Mouse (Mus musculus): ENCODE results near the gene Trim66. TPM values are rescaled to one million over a fixed set of nuclear protein-coding genes. Genes with fewer than 3 reads are reported as not detected.

Gene Trim66
- polyA plus RNA-seq (2016; fragmentation: Nextera tagmentation; extraction: Ambion mirVana): 0.04 TPM in 2 replicates

DNA sequence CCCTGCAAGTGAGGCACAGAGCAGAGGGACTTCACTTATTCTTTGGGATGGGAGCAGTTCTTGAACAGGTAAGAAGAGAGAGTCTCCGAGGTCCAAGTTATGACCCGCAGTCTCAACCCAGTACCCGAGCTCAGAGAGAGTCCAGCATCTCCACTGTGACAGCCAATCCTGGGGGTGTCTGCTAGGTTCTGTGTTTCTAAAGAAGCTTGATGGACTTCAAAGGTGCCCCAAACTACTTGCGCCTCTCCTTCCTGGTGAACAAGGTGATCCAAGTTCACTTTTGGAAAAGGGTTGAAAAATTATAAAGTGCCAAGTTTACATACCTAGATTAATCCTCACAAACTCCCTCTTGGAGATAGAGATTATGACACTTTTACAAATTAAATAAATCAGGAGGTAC is at the start of gene Trim66:
Gene Trim66, minus strand, starts transcription at position 101 of the 400 bp plus-strand sequence.
- peak within 1 kb of the TSS; percentile 32; the same call in 1 of the 2 replicates for H3K9ac ChIP-seq (replicated peaks)

DNA sequence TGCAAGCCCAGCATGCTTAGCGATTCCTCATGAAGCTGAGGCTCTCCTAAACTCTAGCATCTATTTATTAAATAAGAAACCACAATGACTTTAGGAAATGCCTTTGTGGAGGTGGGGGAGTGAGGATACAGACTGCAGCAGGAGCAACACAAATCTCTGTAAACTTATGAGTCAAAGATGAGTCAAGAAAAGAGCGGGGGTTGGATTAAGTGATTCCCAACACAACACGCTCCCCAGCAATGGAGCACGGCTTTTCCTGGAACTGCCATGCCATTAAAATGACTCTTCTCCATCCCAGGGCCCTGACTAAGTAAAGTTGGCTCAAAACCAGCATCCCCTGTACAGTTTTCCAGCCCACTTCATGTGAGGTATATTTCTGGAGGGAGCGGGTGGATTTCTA is 38.8 kb upstream of the Trim66 start:
- Histone ChIP-seq H3K36me3 (peaks cover 90% of the 10 kb centered on the region), H3K4me2 (no peak overlapping the region), H3K27ac (no peak overlapping the region)

More for the DNA sequence above, at the start of gene Trim66:
- H3K9me3 ChIP-seq: no peaks in the 10 kb centered on the region
- no peaks in the 10 kb centered on the region; the same call in 1 of the 2 replicates for H3K27me3 ChIP-seq
- H3K36me3 ChIP-seq: no peaks in the 10 kb centered on the region
- no peak for ATAC-seq (ENCODE audit: insufficient number of reproducible peaks, insufficient read depth, low FRiP score, low TSS enrichment, low read depth)
- H3K4me2 ChIP-seq: peak within 1 kb of the TSS; percentile 18
- H3K4me3 ChIP-seq (replicated peaks): no peak within 1 kb of the TSS
- H3K27ac ChIP-seq: no peak within 1 kb of the TSS
- H3K4me1 ChIP-seq (replicated peaks): peaks cover 10% of the 10 kb centered on the region
- WGBS: 87% methylated on average over 4 of the region's 4 CpGs

DNA sequence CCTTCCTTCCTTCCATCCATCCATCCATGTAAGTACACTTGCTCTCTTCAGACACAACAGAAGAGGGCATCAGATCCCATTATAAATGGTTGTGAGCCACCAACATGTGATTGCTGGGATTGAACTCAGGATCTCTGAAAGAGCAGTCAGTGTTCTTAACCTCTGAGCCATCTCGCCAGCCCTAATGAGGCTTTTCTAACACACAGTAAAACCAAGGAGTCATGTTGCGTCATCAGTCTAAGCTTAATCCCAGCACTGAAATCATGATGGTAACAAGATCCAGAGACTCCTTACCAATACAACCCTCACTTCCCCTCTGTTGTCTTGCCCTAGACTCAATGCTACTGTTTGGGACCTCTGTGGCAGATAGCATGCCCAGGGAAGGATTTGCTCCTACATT is 38.3 kb upstream of the Trim66 start:
- H3K4me1 ChIP-seq (replicated peaks): no peaks in the 10 kb centered on the region
- H3K9me3 ChIP-seq: no peaks in the 10 kb centered on the region
- H3K36me3 ChIP-seq: peaks cover 89% of the 10 kb centered on the region
- no peak overlapping the region for H3K27ac ChIP-seq
- H3K4me2 ChIP-seq: no peak overlapping the region
- no peak overlapping the region for H3K9ac ChIP-seq (replicated peaks)
- ATAC-seq (ENCODE audit: insufficient number of reproducible peaks, insufficient read depth, low FRiP score, low TSS enrichment, low read depth): no peak
- 72% methylated on average over 2 of the region's 2 CpGs for WGBS
- no peak overlapping the region for H3K4me3 ChIP-seq (replicated peaks)
- H3K27me3 ChIP-seq: no peaks in the 10 kb centered on the region

More for the DNA sequence above, 38.8 kb upstream of the Trim66 start:
- ATAC-seq (ENCODE audit: insufficient number of reproducible peaks, insufficient read depth, low FRiP score, low TSS enrichment, low read depth): no peak
- 95% methylated on average over 5 of the region's 5 CpGs for WGBS
- H3K27me3 ChIP-seq: no peaks in the 10 kb centered on the region
- no peaks in the 10 kb centered on the region for H3K9me3 ChIP-seq
- no peak overlapping the region for H3K4me3 ChIP-seq (replicated peaks)
- no peaks in the 10 kb centered on the region for H3K4me1 ChIP-seq (replicated peaks)
- no peak overlapping the region for H3K9ac ChIP-seq (replicated peaks)

DNA sequence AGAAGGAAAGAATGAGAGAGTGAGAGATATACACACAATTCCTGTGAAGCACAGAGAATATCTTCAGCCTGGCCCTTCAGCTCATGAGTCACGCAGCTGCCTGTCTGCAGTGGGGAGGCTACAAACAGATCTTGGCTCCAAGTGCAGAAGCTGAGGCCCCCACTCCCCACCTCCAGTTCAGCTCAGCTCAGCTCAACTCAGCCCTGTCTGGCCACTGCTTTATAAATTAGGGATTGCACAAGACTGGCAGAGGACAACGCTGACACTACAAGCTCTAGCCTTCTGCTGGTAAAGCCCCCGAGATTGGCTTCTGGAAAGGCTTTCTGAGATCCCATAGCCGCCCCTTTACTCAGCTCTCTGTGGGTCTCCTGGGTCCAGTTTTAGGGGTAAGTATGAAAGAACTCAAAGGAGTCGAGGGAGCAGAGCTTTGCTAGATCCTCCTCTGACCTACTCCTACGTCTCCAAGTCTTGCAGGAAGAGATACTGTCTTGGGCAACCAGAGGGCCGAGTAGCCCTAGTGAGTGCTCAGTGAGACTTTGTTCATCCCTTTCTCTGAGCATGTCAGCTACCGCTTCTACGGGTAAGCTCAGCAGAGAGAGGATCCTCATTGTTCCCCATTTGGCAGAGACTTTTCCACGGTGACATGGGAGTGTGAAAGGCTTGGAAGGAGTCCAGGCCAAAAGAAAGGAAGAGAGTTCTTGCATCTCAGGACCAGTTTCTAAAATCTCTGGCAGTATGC is 37.5 kb upstream of the Trim66 start:
- Histone ChIP-seq H3K9me3 (no peaks in the 10 kb centered on the region), H3K27me3 (no peaks in the 10 kb centered on the region), H3K4me3 (replicated peaks) (no peak overlapping the region), H3K27ac (no peak overlapping the region), H3K9ac (replicated peaks) (no peak overlapping the region), H3K36me3 (peaks cover 89% of the 10 kb centered on the region), H3K4me2 (no peak overlapping the region), H3K4me1 (replicated peaks) (no peaks in the 10 kb centered on the region)
- no peak for ATAC-seq (ENCODE audit: insufficient number of reproducible peaks, insufficient read depth, low FRiP score, low TSS enrichment, low read depth)
- WGBS: 86% methylated on average over 10 of the region's 10 CpGs

DNA sequence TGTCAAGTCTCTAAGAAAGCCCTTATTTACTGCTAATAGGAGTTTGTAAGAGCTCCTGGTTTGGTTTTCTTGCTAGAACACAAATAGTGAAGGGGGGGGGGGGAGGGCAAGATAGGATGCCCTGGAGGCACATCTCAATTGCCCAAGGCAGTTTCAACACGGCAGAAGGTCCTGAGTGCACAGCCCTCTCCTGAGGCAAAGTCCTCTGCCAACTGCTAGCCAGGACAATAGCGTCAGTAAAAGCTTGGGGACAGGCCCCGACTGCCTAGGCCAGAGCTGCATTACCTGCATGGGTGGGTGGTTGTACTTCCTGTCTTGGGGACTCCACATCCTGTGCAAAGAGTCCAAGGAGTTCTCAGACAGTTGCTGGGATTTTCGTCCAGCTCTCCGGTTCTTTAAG is 36.9 kb upstream of the Trim66 start:
- 83% methylated on average over 5 of the region's 5 CpGs for WGBS
- Histone ChIP-seq H3K9ac (replicated peaks) (no peak overlapping the region), H3K4me3 (replicated peaks) (no peak overlapping the region), H3K36me3 (peaks cover 90% of the 10 kb centered on the region), H3K27me3 (no peaks in the 10 kb centered on the region), H3K4me2 (no peak overlapping the region), H3K4me1 (replicated peaks) (no peaks in the 10 kb centered on the region), H3K9me3 (no peaks in the 10 kb centered on the region), H3K27ac (no peak overlapping the region)
- no peak for ATAC-seq (ENCODE audit: insufficient number of reproducible peaks, insufficient read depth, low FRiP score, low TSS enrichment, low read depth)

DNA sequence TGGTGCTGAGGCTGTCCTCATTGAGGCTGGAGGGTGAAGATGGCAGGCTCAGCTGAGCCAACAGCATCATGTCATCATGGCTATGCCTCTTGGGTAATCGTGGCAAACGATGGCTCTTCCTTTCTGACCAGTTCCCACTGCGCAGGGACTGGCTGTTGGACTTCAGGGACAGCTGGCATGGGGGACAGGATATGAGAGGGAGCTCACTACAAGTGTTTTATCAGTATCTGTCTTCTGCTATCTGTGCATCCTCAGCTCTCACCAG is 34.4 kb upstream of the Trim66 start:
- no peak overlapping the region for H3K4me3 ChIP-seq (replicated peaks)
- no peaks in the 10 kb centered on the region for H3K4me1 ChIP-seq (replicated peaks)
- H3K9ac ChIP-seq (replicated peaks): no peak overlapping the region
- H3K27me3 ChIP-seq: no peaks in the 10 kb centered on the region
- ATAC-seq (ENCODE audit: insufficient number of reproducible peaks, insufficient read depth, low FRiP score, low TSS enrichment, low read depth): no peak
- no peak overlapping the region for H3K27ac ChIP-seq
- H3K36me3 ChIP-seq: peaks cover 90% of the 10 kb centered on the region
- H3K4me2 ChIP-seq: no peak overlapping the region
- WGBS: 100% methylated on average over 3 of the region's 3 CpGs
- no peaks in the 10 kb centered on the region for H3K9me3 ChIP-seq

DNA sequence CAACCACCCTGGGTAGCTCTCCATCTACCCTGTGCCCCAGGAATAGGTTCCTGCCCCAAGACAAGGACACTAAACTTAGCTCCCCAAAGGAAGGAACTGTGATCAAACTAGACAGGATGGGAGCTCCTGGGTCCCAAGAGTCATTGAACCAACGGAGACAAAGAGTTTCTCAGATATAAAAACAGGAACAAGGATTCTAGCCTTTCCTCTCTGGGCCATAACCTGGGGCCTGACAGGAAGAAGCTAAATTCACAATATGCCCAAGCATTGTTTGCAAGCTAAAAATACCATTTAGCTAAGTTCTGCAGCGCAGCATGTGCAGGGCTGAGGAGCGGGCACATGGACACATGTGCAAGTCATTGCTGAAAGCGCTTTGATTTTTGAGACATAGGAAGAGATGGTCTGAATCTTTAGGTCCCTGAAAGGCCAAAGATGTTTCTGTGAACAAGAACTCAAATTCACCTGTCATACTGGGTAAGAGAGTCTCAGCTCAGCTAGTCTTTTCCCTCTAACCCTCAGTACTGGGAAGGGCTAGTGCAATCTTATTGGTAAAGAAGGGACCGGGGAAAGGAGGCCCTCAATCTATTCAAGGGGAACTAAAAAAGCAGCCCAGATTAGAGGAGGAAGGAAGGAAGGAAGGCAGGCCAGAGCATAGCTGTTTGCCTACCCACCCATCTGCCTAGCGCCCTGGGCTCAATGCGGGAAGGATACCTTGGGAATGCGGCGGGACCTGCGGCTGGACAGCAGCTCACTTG is 33.9 kb upstream of the Trim66 start:
- Histone ChIP-seq H3K4me1 (replicated peaks) (peaks cover 2% of the 10 kb centered on the region), H3K36me3 (peaks cover 93% of the 10 kb centered on the region), H3K9ac (replicated peaks) (no peak overlapping the region), H3K4me3 (replicated peaks) (no peak overlapping the region), H3K27me3 (no peaks in the 10 kb centered on the region), H3K27ac (no peak overlapping the region), H3K9me3 (no peaks in the 10 kb centered on the region), H3K4me2 (no peak overlapping the region)
- no peak for ATAC-seq (ENCODE audit: insufficient number of reproducible peaks, insufficient read depth, low FRiP score, low TSS enrichment, low read depth)
- 91% methylated on average over 10 of the region's 10 CpGs for WGBS

DNA sequence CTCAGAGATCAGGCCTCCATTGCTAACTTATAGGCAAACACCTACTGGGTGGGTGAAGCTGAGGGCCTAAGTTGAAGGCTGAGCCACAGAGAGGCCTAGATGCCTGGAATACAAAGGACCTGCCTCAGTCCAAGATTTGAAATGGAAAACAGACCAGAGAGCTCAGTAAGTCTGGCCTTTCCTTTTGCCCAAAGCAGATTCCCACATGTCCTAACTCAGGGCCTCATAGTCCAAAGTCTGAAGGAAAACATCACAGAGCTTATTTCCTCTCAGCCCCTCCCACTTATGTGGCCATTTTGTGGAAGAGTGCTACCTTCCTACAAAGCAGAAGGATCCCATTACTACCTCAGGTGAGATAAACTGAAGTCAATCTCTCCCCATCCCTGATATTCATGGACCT is 33.0 kb upstream of the Trim66 start:
- Histone ChIP-seq H3K4me3 (replicated peaks) (no peak overlapping the region), H3K9ac (replicated peaks) (no peak overlapping the region), H3K27ac (no peak overlapping the region), H3K27me3 (no peaks in the 10 kb centered on the region), H3K36me3 (peaks cover 95% of the 10 kb centered on the region), H3K4me2 (no peak overlapping the region), H3K9me3 (no peaks in the 10 kb centered on the region), H3K4me1 (replicated peaks) (peaks cover 4% of the 10 kb centered on the region)
- ATAC-seq (ENCODE audit: insufficient number of reproducible peaks, insufficient read depth, low FRiP score, low TSS enrichment, low read depth): no peak

DNA sequence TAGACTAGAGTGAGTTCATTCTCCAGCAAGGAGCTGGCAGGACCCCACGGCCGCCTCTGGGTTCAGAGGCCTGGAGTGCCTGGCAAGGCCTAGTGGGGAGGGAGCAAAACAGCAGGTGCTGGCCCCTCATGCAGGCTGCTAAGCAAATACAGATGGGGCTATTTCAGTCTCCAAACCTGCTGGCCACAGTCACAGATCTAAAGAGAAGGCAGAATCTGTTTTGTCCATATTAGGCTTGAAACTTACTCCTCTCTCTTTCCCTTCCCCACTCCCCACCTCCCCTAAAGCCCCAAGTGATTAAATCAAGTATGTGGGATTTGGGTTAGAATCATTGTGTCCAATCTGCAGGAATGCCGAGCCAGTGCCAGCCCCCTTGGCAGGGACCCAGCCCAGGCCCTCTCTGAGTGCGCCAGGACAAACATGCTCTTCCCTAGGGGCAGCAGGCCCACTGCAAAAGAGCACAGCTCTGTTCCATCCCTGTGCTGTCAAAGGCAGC is 28.6 kb upstream of the Trim66 start:
- peaks cover 4% of the 10 kb centered on the region for H3K4me1 ChIP-seq (replicated peaks)
- H3K4me2 ChIP-seq: no peak overlapping the region
- peak overlapping the region; percentile 62 for H3K27ac ChIP-seq
- no peaks in the 10 kb centered on the region for H3K27me3 ChIP-seq
- peak; percentile 44 for ATAC-seq (ENCODE audit: insufficient number of reproducible peaks, insufficient read depth, low FRiP score, low TSS enrichment, low read depth)
- 65% methylated on average over 4 of the region's 4 CpGs for WGBS
- no peak overlapping the region for H3K9ac ChIP-seq (replicated peaks)
- peaks cover 95% of the 10 kb centered on the region for H3K36me3 ChIP-seq
- no peaks in the 10 kb centered on the region for H3K9me3 ChIP-seq
- H3K4me3 ChIP-seq (replicated peaks): no peak overlapping the region

DNA sequence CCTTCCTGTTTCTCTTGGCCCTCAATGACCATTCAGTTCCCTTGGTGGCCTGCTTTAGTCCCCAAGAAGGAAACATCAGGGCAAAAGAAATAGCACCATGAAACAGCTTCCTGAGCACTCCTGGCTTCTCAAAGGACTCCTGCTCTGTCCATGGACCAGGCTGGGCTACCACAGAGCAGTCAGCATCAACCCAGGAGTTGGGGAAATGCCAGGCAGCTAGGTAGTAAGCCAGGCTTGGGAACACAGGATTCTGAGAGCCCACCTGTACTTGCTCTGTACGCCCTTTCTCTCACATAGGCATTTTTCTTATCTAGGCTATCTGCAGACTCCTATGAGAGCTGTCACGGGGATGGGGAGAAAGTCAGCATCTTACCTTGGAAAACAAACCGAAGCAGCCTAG is 27.0 kb upstream of the Trim66 start:
- H3K4me2 ChIP-seq: no peak overlapping the region
- no peaks in the 10 kb centered on the region for H3K27me3 ChIP-seq
- no peaks in the 10 kb centered on the region for H3K9me3 ChIP-seq
- H3K36me3 ChIP-seq: peaks cover 96% of the 10 kb centered on the region
- ATAC-seq (ENCODE audit: insufficient number of reproducible peaks, insufficient read depth, low FRiP score, low TSS enrichment, low read depth): no peak
- H3K27ac ChIP-seq: no peak overlapping the region
- no peak overlapping the region for H3K4me3 ChIP-seq (replicated peaks)
- peaks cover 4% of the 10 kb centered on the region for H3K4me1 ChIP-seq (replicated peaks)
- 95% methylated on average over 3 of the region's 3 CpGs for WGBS
- no peak overlapping the region for H3K9ac ChIP-seq (replicated peaks)

DNA sequence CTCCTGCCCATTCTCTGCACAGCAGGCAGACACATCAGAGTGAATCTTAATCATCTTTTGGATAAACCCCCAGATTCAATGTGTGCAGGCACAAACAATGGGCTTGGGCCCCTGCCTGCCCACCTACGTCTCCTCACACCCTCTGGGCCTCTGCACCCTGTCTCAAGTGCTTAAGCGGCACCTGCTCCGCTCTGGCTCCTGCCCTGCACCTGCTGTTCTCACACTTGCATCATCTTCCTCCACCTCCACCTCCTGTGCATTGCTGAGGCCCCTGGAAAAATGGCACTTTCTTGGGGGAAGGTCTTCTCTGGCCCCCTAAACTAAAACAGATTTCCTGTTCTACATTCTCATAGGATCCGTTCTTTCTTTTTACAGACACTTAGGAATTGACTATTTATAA is 26.0 kb upstream of the Trim66 start:
- Histone ChIP-seq H3K4me3 (replicated peaks) (no peak overlapping the region), H3K9me3 (no peaks in the 10 kb centered on the region), H3K27me3 (no peaks in the 10 kb centered on the region), H3K36me3 (peaks cover 89% of the 10 kb centered on the region), H3K4me1 (replicated peaks) (peaks cover 4% of the 10 kb centered on the region), H3K9ac (replicated peaks) (no peak overlapping the region), H3K4me2 (no peak overlapping the region), H3K27ac (no peak overlapping the region)
- no peak for ATAC-seq (ENCODE audit: insufficient number of reproducible peaks, insufficient read depth, low FRiP score, low TSS enrichment, low read depth)
- 86% methylated on average over 4 of the region's 4 CpGs for WGBS
